Mouse (Mus musculus) heart, adult 2 months (tissue): ENCODE results near the gene Dse.

Experiments used
- CTCF ChIP-seq: fragments of 200-600 bp; IDR thresholded peaks from 2 replicates; pipeline ENCODE4 v1.8.1; 2022; ENCODE audit warnings: antibody characterized with exemption, mild to moderate bottlenecking, moderate library complexity
- EP300 ChIP-seq: fragments of 200-500 bp; IDR thresholded peaks from 2 replicates; pipeline ENCODE4 v1.6.1; 2011; ENCODE audit warnings: low read depth, low read length, control low read depth; ENCODE audit not compliant: insufficient read depth

- TF ChIP-seq CTCF (no peak), EP300 (no peak)
Measured at GRCm38 (mm10) chr10:34206783-34207502, 572 bp downstream of the Dse start.
